Mouse (Mus musculus): ENCODE measurements around the gene Recql5. TPM values are rescaled to one million over a fixed set of nuclear protein-coding genes. Genes with fewer than 3 reads are reported as not detected.
"Not testable (repeated sequence)": the region's sequence is repeated elsewhere in the genome, so short reads cannot be mapped to it uniquely, and the experiment has no call there.

Recql5 gene
- polyA plus RNA-seq, 3 experiments from 2014 or later: 18.2 to 30.3 (median 23.7) TPM

DNA sequence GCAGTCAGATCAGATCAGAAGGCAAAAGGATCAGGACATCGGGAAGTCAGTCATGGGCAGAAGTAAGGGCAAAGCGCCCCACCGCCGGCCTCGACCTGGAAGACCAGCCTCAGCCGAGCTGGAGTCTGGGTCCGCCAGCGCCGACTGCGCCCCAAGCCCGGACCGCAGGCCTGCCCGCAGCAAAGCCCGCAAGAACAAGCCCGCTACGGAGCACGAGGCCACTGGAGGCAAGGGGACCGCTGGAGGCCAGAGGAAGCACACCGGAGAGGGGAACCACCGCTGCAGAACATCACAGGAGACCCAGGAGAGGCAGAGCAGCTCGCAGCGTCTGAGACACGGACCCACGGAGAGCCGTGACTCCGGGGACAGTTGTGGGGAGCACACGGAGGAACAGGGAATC, 74.9 kb downstream of the Recql5 start, which contains the start of gene Myo15b:
Myo15b (plus strand) TSS at position 53 of the 400 bp plus-strand sequence.
- no peak for ATAC-seq

DNA sequence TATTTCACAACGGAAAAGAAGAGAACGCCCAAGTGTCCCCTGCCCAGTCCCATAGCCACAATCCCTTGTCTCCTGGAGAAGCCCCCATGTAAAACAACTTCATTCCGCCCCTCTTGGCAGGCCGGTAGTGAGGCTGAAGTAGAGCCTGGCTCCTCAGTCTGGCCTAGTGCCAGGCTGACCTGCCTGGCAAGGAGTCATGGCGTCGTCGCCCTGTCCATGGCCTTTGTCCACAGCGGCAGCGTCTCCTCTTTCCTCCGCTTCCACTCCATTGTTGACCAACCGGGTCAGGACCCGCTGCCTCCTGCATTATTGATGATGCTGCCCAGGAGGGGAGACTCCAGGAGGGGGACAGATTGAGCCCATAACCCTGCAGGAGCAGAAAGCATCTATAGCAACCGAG, 75.3 kb downstream of the Recql5 start:
- no peak for ATAC-seq

DNA sequence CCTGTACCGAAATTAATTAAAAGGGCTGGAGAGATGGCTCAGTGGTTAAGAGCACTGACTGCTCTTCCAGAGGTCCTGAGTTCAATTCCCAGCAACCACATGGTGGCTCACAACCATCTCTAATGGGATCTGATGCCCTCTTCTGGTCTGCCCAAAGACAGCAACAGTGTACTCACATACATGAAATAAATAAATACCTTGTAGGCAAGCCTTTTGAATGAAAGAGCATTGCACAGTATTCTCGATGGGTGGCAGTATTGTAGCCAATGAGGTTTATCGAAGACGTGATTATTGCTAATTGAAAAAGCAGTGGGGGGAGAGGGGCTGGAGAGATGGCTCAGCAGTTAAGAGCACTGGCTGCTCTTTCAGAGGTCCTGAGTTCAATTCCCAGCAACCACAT, 76.1 kb downstream of the Recql5 start:
- ATAC-seq: not testable (repeated sequence)

DNA sequence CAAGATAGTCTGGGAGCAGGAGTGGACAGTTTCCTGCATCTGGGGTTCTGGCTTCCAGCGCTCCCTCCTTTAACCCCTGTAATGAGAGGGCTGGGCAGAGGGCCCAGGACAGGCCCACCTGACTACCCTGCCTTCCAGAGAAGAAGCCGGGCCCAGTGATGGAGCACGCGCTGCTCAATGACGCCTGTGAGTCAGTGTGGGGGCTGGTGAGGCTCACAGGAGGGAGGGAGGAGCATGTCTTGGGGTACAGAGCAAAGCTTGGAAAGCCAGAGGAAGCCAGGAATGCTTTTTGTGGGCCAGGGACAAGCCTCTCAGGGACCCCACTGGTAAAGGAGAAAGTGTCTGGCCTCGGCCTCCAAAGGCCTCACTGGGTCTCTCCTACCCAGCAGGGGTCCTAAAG, 78.6 kb downstream of the Recql5 start:
- no peak for ATAC-seq

DNA sequence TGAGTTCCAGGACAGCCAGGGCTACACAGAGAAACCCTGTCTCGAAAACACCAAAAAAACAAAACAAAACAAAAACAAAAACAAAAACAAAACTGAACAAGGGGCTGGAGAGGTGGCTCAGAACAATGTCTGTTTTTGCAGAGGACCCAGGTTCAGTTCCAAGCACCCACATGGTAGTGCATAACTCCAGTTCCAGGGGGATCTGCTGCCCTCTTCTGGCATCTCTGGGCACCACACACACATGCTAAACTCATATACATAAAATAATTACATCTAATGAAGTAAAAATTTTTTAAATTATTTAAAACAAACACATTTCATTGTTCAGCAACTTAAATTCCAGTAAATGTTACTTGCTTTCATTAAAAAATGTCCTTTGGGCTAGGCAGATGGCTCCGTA, 87.5 kb downstream of the Recql5 start:
- no peak for ATAC-seq

DNA sequence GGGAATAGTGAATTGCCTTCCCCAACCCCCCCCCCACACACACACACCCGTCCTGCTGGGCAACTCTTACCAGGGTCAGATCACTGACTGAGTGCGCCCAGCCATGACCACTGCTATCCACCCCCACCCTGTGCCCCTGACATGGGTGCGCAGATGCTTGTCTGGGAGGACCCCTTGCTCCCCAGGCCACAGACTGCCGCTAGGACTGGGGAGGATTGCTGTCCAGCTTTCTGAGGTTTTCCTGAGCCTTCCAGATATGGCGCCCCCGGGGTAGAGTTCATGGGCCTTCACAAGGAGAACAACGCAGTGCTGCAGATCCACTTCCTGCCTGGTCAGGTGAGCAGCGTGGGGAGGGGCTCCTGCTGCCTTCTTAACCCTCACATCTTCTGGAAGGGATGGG, 89.0 kb downstream of the Recql5 start:
- ATAC-seq: no peak

DNA sequence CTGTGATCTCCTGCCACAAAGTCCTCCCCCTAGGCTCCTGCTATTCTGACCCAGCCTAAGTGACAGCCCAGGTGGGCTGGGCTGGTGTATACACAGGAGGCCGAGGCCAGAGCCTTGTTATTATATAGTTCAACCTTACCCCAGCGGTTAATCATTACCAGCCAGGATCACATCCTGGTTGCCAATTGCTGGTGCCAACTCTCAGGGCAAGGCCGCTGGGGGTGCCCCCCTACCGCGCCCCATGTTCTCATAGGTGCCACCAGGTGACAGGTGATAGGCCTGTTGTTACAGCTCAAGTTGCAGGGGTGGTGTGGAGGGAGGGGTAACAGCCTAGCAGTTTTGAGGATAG, 89.4 kb downstream of the Recql5 start:
- ATAC-seq: no peak

DNA sequence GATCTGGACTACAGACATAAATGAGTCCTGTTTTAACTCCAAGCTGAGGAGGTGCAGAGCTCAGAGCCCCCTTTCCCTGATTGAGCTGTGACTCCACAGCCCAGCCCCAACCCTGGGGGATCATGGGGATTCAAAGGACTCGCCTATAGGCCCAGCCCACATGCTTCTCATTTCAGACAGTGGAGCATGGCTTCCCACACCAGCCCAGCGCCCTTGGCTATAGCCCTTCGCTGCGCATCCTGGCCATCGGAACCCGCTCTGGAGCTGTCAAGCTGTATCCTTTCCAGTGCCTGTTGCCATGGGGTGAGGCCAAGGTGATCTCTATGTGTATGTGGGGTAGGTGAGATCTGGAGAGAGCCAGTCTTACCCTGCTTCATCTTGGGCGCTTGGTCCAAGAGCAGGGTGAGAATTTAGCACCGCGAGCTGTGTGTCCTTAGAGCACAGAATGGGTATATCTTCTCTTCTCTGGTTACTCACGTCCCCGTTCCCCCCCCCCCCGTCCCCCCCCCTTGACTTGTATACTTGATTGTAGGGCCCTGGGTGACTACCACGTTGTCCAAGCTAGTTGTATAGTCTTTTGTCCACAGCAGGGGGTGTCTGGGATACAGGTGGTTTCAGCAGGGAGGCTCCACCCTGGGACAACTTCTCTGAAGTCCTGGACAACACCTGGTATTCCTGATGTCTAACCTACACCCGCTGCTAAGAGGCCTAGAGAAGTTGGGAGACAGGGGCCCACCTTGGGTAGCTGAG, 90.0 kb downstream of the Recql5 start:
- no peak for ATAC-seq

Other genes with a start within 250 kb of the Recql5 start
- 10 to 100 TPM; 31.7 to 35.5 (median 33.8) TPM for gene Grb2, start 224.9 kb downstream of the Recql5 start, polyA plus RNA-seq (2017; shearing (Covaris generic))
- 10 to 100 TPM; 10.6 to 12.7 (median 11.5) TPM for gene Tmem94, start 168.0 kb downstream of the Recql5 start, polyA plus RNA-seq (2017; shearing (Covaris generic))
- gene Caskin2, start 119.8 kb downstream of the Recql5 start, polyA plus RNA-seq (2017; shearing (Covaris generic)): 1 to 10 TPM in 1 of 3 experiments, under 1 TPM in 2; 0.58 to 1.2 (median 0.87) TPM
- 10 to 100 TPM in 2 of 3 experiments, 1 to 10 TPM in 1; 9.8 to 13.2 (median 10.8) TPM for gene Tsen54, start 118.8 kb downstream of the Recql5 start, polyA plus RNA-seq (2017; shearing (Covaris generic))
- gene Llgl2, start 109.4 kb downstream of the Recql5 start, polyA plus RNA-seq (2017; shearing (Covaris generic)): 1 to 10 TPM; 7.0 to 9.7 (median 9.6) TPM
- not detected for gene Myo15b, start 75.1 kb downstream of the Recql5 start, polyA plus RNA-seq (2017; shearing (Covaris generic))
- gene Smim5, start 33.5 kb downstream of the Recql5 start, polyA plus RNA-seq (2017; shearing (Covaris generic)): 1 to 10 TPM in 2 of 3 experiments, under 1 TPM in 1; 0.40 to 1.4 (median 1.1) TPM
- gene Smim6, start 21.5 kb downstream of the Recql5 start, polyA plus RNA-seq (2017; shearing (Covaris generic)): 1 to 10 TPM; 2.7 to 5.1 (median 4.3) TPM
- gene Sap30bp, start 195 bp downstream of the Recql5 start, polyA plus RNA-seq (2017; shearing (Covaris generic)): 10 to 100 TPM; 35.6 to 55.2 (median 39.2) TPM
- not detected for gene Itgb4, start 41.2 kb upstream of the Recql5 start, polyA plus RNA-seq (2017; shearing (Covaris generic))
- gene Galk1, start 79.2 kb upstream of the Recql5 start, polyA plus RNA-seq (2017; shearing (Covaris generic)): 10 to 100 TPM; 14.4 to 20.1 (median 15.9) TPM
- 1,000 to 10,000 TPM; 1,545 to 2,086 (median 2,075) TPM for gene H3f3b, start 94.5 kb upstream of the Recql5 start, polyA plus RNA-seq (2017; shearing (Covaris generic))
- gene Unk, start 96.8 kb upstream of the Recql5 start, polyA plus RNA-seq (2017; shearing (Covaris generic)): 10 to 100 TPM; 10.1 to 14.6 (median 12.7) TPM
- gene Unc13d, start 144.5 kb upstream of the Recql5 start, polyA plus RNA-seq (2017; shearing (Covaris generic)): 100 to 1,000 TPM in 1 of 3 experiments, 10 to 100 TPM in 2; 80.1 to 128 (median 81.9) TPM
- 100 to 1,000 TPM; 153 to 156 (median 154) TPM for gene Wbp2, start 153.5 kb upstream of the Recql5 start, polyA plus RNA-seq (2017; shearing (Covaris generic))
- gene Trim47, start 193.7 kb upstream of the Recql5 start, polyA plus RNA-seq (2017; shearing (Covaris generic)): under 1 TPM in 1 of 3 experiments, not detected in 2; 0.39 TPM
- gene Trim65, start 197.7 kb upstream of the Recql5 start, polyA plus RNA-seq (2017; shearing (Covaris generic)): 10 to 100 TPM in 2 of 3 experiments, 1 to 10 TPM in 1; 9.5 to 13.3 (median 11.4) TPM
- 10 to 100 TPM; 14.3 to 30.6 (median 28.0) TPM for gene Mrpl38, start 205.4 kb upstream of the Recql5 start, polyA plus RNA-seq (2017; shearing (Covaris generic))
- gene Fbf1, start 234.7 kb upstream of the Recql5 start, polyA plus RNA-seq (2017; shearing (Covaris generic)): 1 to 10 TPM; 3.2 to 3.5 (median 3.3) TPM